Mouse (Mus musculus): Measurements from ENCODE around the gene Olfr1248. TPM values are rescaled to one million over a fixed set of nuclear protein-coding genes. Genes with fewer than 3 reads are reported as not detected.
"Not testable (repeated sequence)": the region's sequence is repeated elsewhere in the genome, so short reads cannot be mapped to it uniquely, and the experiment has no call there.

Gene Olfr1248
- not detected in 2 replicates for polyA plus RNA-seq (2015; fragmentation: Nextera tagmentation; extraction: Ambion mirVana)

- not testable (repeated sequence) for H3K9ac ChIP-seq; H3K27me3 ChIP-seq; ATAC-seq (ENCODE audit: low FRiP score); H3K4me2 ChIP-seq; H3K4me1 ChIP-seq (replicated peaks); H3K27ac ChIP-seq; H3K36me3 ChIP-seq; H3K4me3 ChIP-seq; H3K9me3 ChIP-seq
- 94% methylated on average over 1 of the region's 1 CpGs for WGBS
Measured at GRCm38 (mm10) chr2:89618145-89618544, at the start of gene Olfr1248. Gene Olfr1248, minus strand, starts transcription at chr2:89618245.

- no peak within 1 kb of the TSS for H3K4me2 ChIP-seq
- no peak within 1 kb of the TSS for H3K4me3 ChIP-seq
- no peaks in the 10 kb centered on the region for H3K27me3 ChIP-seq
- no peaks in the 10 kb centered on the region for H3K36me3 ChIP-seq
- H3K4me1 ChIP-seq (replicated peaks) = no peaks in the 10 kb centered on the region
- no peak for ATAC-seq (ENCODE audit: low FRiP score)
- no peaks in the 10 kb centered on the region for H3K9me3 ChIP-seq
- H3K9ac ChIP-seq = no peak within 1 kb of the TSS
- H3K27ac ChIP-seq = no peak within 1 kb of the TSS
Measured at GRCm38 (mm10) chr2:89661367-89661766, 43.3 kb upstream of the Olfr1248 start, which contains the start of gene Olfr1250. Gene Olfr1250, minus strand, starts transcription at chr2:89661467.

- Histone ChIP-seq H3K36me3 (no peaks in the 10 kb centered on the region), H3K27me3 (no peaks in the 10 kb centered on the region), H3K4me1 (replicated peaks) (no peaks in the 10 kb centered on the region), H3K9ac (no peak within 1 kb of the TSS), H3K4me3 (no peak within 1 kb of the TSS), H3K9me3 (no peaks in the 10 kb centered on the region), H3K4me2 (no peak within 1 kb of the TSS), H3K27ac (no peak within 1 kb of the TSS)
- WGBS = 96% methylated on average over 2 of the region's 2 CpGs
- ATAC-seq (ENCODE audit: low FRiP score) = no peak
Measured at GRCm38 (mm10) chr2:89634883-89635282, 16.8 kb upstream of the Olfr1248 start, which contains the start of gene Olfr1249. Gene Olfr1249, minus strand, starts transcription at chr2:89634983.

GRCm38 (mm10) chr2:89614030-89614429 is 4.0 kb downstream of the Olfr1248 start, which contains the start of gene Olfr1247:
Gene Olfr1247, minus strand, starts transcription at chr2:89614130.
- Histone ChIP-seq H3K4me2 (no peak within 1 kb of the TSS), H3K4me3 (no peak within 1 kb of the TSS), H3K9me3 (no peaks in the 10 kb centered on the region), H3K27ac (no peak within 1 kb of the TSS), H3K27me3 (no peaks in the 10 kb centered on the region), H3K9ac (no peak within 1 kb of the TSS), H3K4me1 (replicated peaks) (no peaks in the 10 kb centered on the region), H3K36me3 (no peaks in the 10 kb centered on the region)
- 97% methylated on average over 2 of the region's 2 CpGs for WGBS
- ATAC-seq (ENCODE audit: low FRiP score) = no peak

- Histone ChIP-seq H3K4me2 (no peak within 1 kb of the TSS), H3K9ac (no peak within 1 kb of the TSS), H3K4me1 (replicated peaks) (no peaks in the 10 kb centered on the region), H3K9me3 (no peaks in the 10 kb centered on the region), H3K36me3 (no peaks in the 10 kb centered on the region), H3K27me3 (no peaks in the 10 kb centered on the region), H3K27ac (no peak within 1 kb of the TSS), H3K4me3 (no peak within 1 kb of the TSS)
- ATAC-seq (ENCODE audit: low FRiP score) = no peak
- 89% methylated on average over 2 of the region's 2 CpGs for WGBS
Measured at GRCm38 (mm10) chr2:89593057-89593456, 25.0 kb downstream of the Olfr1248 start, which contains the start of gene Olfr1246. Gene Olfr1246, minus strand, starts transcription at chr2:89593157.

- H3K9me3 ChIP-seq = no peaks in the 10 kb centered on the region
- H3K4me2 ChIP-seq = no peak within 1 kb of the TSS
- no peak within 1 kb of the TSS for H3K27ac ChIP-seq
- no peaks in the 10 kb centered on the region for H3K36me3 ChIP-seq
- no peaks in the 10 kb centered on the region for H3K4me1 ChIP-seq (replicated peaks)
- H3K27me3 ChIP-seq = no peaks in the 10 kb centered on the region
- WGBS = 92% methylated on average over 1 of the region's 1 CpGs
- no peak within 1 kb of the TSS for H3K4me3 ChIP-seq
- no peak for ATAC-seq (ENCODE audit: low FRiP score)
- no peak within 1 kb of the TSS for H3K9ac ChIP-seq
Measured at GRCm38 (mm10) chr2:89578347-89578746, 39.7 kb downstream of the Olfr1248 start, which contains the start of gene Olfr1245. Gene Olfr1245, minus strand, starts transcription at chr2:89578447.

Other genes with a start within 250 kb of the Olfr1248 start
- not detected in 2 replicates for gene Olfr1238, start 208.6 kb downstream of the Olfr1248 start, polyA plus RNA-seq (2015; fragmentation: Nextera tagmentation; extraction: Ambion mirVana)
- not detected in 2 replicates for gene Olfr1239, start 197.8 kb downstream of the Olfr1248 start, polyA plus RNA-seq (2015; fragmentation: Nextera tagmentation; extraction: Ambion mirVana)
- not detected in 2 replicates for gene Olfr1240, start 175.2 kb downstream of the Olfr1248 start, polyA plus RNA-seq (2015; fragmentation: Nextera tagmentation; extraction: Ambion mirVana)
- gene Olfr1241, start 131.1 kb downstream of the Olfr1248 start, polyA plus RNA-seq (2015; fragmentation: Nextera tagmentation; extraction: Ambion mirVana) = not detected in 2 replicates
- not detected in 2 replicates for gene Olfr1242, start 119.9 kb downstream of the Olfr1248 start, polyA plus RNA-seq (2015; fragmentation: Nextera tagmentation; extraction: Ambion mirVana)
- gene Olfr1243, start 86.8 kb downstream of the Olfr1248 start, polyA plus RNA-seq (2015; fragmentation: Nextera tagmentation; extraction: Ambion mirVana) = not detected in 2 replicates
- not detected in 2 replicates for gene Olfr1245, start 39.8 kb downstream of the Olfr1248 start, polyA plus RNA-seq (2015; fragmentation: Nextera tagmentation; extraction: Ambion mirVana)
- gene Olfr1246, start 25.1 kb downstream of the Olfr1248 start, polyA plus RNA-seq (2015; fragmentation: Nextera tagmentation; extraction: Ambion mirVana) = not detected in 2 replicates
- gene Olfr1247, start 4.1 kb downstream of the Olfr1248 start, polyA plus RNA-seq (2015; fragmentation: Nextera tagmentation; extraction: Ambion mirVana) = not detected in 2 replicates
- not detected in 2 replicates for gene Olfr1249, start 16.7 kb upstream of the Olfr1248 start, polyA plus RNA-seq (2015; fragmentation: Nextera tagmentation; extraction: Ambion mirVana)
- gene Olfr1250, start 43.2 kb upstream of the Olfr1248 start, polyA plus RNA-seq (2015; fragmentation: Nextera tagmentation; extraction: Ambion mirVana) = not detected in 2 replicates
- gene Olfr1251, start 53.7 kb upstream of the Olfr1248 start, polyA plus RNA-seq (2015; fragmentation: Nextera tagmentation; extraction: Ambion mirVana) = not detected in 2 replicates
- not detected in 2 replicates for gene Olfr1252, start 106.8 kb upstream of the Olfr1248 start, polyA plus RNA-seq (2015; fragmentation: Nextera tagmentation; extraction: Ambion mirVana)
- not detected in 2 replicates for gene Olfr1253, start 138.8 kb upstream of the Olfr1248 start, polyA plus RNA-seq (2015; fragmentation: Nextera tagmentation; extraction: Ambion mirVana)
- not detected in 2 replicates for gene Olfr1254, start 175.4 kb upstream of the Olfr1248 start, polyA plus RNA-seq (2015; fragmentation: Nextera tagmentation; extraction: Ambion mirVana)
- gene Olfr1255, start 193.8 kb upstream of the Olfr1248 start, polyA plus RNA-seq (2015; fragmentation: Nextera tagmentation; extraction: Ambion mirVana) = not detected in 2 replicates
- gene Olfr1256, start 223.3 kb upstream of the Olfr1248 start, polyA plus RNA-seq (2015; fragmentation: Nextera tagmentation; extraction: Ambion mirVana) = not detected in 2 replicates
- gene Olfr48, start 230.0 kb upstream of the Olfr1248 start, polyA plus RNA-seq (2015; fragmentation: Nextera tagmentation; extraction: Ambion mirVana) = 0.19 TPM in 1 of 2 replicates, not detected in the other